Mouse (Mus musculus) adrenal gland (tissue): ENCODE measurements around the gene Cd82.

ENCODE experiments used
- intact Hi-C: fragments of 180-260 bp; cut with DNase I; formaldehyde crosslinking; loops from one replicate; pipeline ENCODE4 v1.15.1; 2025

Gene Cd82

DNA sequence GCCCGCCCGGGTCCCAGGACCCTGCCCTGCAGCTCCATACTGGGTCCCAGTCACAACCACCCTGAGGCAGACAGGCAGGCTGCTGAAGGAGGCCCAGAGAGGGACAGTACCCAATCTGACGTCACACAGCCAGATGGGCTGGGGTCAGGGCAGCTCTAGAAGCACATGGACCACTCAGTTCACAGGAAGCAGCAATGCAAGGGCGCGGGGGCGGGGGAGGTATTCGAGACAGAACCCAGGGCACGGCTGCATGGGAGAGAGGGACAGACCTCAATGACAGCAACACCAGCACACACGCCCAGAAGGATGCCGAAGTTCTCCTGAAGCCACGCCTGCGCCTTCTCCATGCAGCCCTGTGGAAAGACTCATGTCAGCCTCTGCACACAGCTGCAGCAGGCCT is 43.0 kb downstream of the Cd82 start:
- intact Hi-C loops, result loop anchor here (2.0 kb wide), 2 partner anchors 203 to 351 kb away; no protein-coding TSS in a partner anchor

DNA sequence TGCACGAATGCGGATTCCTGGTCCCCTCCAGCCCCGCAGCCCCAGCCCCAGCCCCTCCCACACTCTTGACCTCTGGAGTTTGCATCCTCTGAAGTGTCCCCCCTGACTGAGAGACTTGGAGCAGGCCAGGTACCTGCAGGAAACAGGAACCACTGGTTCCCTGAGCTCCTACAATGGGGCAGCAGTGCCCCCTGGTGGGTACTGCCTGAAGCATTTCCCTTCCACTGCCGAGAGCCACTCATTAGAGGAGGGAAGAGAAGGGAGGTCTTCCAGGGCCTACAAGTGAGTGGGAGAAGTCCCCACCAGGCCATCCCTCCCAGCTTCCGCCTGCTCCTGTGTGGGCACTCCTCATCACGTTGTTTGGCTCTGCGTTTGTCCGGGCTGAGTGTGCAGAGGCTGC is 44.5 kb downstream of the Cd82 start:
- intact Hi-C loops, result loop anchor here (2.0 kb wide), 2 partner anchors 202 to 350 kb away; no protein-coding TSS in a partner anchor

DNA sequence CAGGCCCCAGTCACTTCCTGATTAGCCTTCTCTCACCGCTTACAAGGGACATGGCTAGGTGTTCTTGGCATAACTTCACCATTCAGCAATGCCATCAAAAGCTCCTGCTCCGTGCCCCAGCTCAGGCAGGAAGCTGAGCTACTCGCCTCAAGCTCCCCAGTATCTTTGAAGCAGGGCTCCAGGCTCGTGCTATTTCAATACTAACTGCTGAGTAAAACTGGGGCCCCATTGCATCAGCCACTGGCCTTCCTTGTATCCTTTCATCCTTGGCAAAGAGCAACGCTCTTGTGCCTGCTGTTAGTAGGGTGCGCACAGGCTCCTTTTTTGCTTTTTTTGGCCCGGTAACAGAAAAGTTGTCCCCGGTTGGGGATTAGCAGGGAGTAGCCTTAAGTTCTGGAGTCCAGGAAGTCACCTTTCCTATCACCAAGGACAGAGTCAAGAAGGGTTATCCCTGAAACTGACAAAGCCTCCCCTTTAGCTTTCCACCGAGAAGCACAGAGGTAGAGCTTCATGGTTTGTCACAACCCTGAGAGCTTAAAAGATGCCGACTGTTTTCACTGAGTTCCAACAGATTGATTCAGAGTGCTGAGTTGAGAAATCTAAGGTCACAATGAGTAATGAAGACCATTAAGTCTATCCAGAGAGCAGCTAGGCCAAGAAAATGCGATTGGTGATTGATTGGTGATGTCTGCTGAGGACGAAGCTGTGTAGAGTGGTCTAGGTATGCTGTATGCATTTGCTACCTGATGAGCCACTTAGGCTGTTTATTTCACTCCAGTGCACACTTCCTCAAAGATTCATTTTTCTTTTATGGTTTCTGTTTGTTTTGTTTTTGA is 45.8 kb downstream of the Cd82 start:
- intact Hi-C loops, result no loop called here

DNA sequence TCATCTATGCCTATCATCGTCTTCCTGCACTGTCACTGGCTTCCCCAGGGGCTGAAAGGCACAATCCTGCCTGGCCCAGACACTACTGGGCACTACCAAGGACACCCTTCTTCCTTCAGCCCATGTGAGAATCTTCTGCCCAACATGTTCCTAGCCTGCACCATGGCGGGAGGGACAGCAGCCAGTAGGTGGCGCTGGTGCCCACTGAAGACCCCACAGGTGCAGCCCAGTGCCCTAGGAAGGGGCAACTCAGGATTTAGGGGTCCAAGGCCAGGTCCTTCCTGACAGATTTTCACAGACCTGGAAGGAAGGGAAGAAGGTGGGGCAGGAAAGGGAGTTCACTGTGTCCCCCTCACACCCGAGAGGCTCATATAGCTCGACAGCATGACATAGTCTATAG is 47.7 kb downstream of the Cd82 start:
- intact Hi-C loops, result no loop called here

DNA sequence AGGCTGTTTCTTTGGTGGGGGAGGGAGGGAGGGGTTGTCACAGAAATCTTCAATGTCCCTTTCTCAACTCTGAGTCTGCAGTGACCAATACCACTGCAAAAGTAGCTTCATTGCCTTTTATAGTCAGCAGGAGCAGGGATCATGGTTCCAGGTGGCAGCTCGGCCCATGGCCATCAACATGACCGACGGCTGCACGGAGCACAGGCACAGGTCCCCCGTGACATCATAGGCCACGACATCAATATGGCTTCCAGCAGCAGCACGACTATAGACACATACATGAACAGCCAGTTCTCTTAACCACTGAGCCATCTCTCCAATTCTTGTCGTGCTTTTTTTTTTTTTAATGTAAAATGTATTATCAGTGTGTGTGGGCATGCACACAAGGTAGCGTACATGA is 48.8 kb downstream of the Cd82 start:
- intact Hi-C loops, result loop anchor here (5.0 kb wide), 1 partner anchor 72 kb away; no protein-coding TSS in a partner anchor

DNA sequence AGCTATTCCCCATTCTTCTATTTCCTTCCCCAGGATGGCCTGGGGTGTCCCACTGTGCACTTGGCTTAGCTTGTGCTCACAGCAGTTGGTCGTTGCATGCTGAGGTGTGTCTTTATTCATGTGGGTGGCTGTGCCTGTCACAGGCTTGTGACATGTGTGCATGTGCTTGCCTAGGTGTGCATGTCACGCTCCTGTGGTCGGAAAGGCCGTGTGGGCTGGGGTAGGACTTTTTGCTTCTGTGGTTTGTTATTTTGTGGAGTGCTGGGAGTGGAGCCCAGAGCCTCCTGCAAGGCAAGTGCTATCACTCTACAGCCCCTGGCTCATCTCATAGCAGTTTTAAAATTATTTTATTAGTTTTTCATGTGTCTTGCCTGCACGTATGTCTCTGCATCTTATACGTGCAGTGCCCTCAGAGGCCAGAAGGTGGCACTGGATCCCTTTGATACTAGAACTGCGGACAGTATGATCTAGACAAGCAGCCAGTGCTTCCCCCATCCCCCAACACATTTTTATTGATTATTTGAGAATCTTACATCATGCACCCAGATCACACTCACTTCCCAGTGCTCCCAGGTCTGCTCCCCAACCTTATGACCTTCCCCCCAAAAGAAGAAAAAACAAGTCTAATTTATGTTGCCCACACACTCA is 49.4 kb downstream of the Cd82 start:
- intact Hi-C loops, result loop anchor here (5.0 kb wide), 1 partner anchor 71 kb away; no protein-coding TSS in a partner anchor

DNA sequence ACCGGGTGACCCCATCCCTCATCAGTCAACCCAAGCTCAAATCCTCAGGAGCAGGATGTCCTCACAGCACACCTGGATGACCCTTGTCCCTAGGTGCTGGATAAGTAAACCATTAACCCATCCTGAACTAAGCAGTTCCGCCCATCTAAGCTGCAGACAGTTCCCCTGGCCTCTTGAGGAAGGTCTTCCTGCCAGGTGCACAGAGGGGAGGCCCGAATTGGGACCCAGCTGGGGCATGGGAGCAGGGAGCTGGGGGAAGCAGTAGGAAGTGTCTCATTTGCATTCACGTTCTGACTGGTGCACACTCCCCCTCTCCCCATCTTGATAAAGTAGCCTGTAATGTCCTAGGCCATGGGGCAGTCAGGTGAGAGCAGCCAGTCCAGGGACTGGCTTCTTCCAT is 50.8 kb downstream of the Cd82 start:
- intact Hi-C loops, result loop anchor here (5.0 kb wide), 1 partner anchor 70 kb away; no protein-coding TSS in a partner anchor

DNA sequence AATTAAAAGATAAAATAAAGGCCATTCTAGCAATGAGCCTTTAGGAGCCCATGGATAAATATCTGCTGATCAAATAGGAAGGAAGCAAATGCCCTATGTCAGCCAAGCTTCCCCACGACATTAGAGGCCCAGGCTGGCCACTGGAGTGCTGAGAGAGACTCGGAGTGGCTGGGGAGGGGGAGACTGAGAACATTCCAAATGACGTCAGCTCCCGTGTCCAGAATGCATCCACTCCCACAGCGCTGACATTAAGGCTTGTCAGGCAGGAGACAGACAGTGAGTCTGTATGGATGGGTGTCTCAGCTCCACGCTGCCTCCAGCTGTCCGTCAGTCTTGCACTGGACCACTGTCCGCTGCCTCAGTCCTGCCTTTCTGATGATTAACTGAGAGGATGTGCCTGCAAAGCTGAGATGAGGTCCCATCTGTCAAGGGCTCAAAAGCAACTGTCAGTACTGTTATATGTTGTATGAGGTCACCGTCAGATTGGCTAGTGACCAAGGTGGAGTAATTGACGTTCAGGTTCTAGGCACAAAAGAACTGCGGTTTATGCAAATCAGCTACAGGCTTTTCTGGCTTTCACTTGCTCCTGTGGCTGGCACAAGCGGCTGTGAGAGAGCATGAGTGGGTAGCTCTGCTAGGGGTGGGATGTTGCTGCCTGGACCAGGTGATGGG is 51.9 kb downstream of the Cd82 start:
- intact Hi-C loops, result loop anchor here (5.0 kb wide), 1 partner anchor 69 kb away; no protein-coding TSS in a partner anchor

DNA sequence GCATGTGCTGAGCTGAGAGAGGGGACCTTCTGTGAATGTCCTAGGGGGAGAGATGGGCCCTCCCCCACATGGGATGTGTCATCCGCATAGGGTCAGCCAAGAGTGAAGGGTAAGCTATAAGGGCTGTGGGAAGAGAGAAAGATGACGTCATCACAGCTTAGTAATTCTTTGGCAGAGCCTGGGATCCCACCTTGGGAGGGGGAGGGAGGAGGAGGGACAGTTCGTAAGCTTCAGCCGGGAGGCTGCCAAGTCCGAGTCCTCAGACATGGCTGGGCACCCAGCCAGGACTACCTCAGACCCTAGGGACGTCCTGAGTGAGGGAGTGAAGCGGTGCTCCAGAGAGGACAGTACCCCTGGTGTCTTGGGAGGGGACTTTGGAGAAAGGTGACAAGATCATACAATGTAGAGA is 57.9 kb downstream of the Cd82 start:
- intact Hi-C loops, result loop anchor here (10.0 kb wide), 1 partner anchor 250 kb away; no protein-coding TSS in a partner anchor

DNA sequence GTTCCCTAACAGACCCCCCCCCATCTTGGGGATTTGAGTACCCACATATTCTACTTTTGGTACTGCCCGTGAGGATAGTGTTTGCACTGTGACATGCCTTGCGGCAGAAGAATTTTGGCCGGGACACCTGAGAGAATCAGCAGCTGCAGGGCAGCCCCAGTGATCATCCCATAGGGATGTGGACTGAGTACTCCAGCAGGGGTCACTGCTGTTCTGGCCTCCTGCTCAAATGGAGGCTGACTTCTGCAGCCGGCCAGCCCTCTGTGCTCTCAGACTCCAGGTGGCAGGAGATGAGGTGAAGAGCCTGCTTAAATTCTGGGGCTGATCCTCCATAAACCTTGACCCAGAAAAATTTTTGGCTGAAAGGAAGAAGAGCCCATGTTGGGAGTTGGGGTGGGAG is 58.8 kb downstream of the Cd82 start:
- intact Hi-C loops, result loop anchor here (10.0 kb wide), 1 partner anchor 251 kb away; no protein-coding TSS in a partner anchor

DNA sequence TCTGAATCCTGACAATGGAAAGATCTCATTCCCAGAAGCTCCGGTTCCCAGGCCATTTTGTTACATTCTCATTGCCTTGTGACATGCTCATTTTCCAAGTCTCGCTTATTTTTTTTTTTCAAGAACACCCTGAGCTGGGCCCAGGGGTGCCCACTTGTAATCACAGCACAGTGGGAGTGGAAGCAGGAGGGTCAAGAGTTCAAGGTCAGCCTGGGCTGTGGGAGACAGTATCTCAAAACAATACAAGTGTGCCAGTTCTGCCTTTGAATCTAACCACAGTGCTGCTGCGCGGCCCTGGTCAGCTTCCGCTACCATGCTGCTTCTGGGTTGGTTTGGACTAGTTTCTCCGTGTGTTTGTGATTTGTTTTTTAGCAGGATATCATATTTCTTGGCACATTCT is 59.7 kb downstream of the Cd82 start:
- intact Hi-C loops, result loop anchor here (10.0 kb wide), 1 partner anchor 252 kb away; no protein-coding TSS in a partner anchor

DNA sequence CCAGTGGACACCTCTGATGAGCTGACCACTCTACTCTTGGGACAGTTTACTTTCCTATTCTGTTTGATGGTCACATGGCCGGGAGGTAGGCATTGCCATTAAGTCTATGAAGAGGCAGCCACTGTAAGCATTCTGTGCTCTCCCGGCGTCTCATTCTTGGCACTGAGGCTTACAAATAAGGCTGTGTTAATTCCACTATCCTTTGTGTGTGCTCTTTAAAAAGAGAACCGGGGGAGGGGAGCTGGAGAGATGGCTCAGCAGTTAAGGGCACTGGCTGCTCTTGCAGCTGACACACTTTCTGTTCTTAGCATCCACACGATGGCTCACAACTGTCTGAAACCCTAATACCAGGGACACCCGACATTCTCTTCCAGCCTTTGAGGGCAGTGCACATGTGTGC is 71.7 kb downstream of the Cd82 start:
- intact Hi-C loops, result no loop called here

DNA sequence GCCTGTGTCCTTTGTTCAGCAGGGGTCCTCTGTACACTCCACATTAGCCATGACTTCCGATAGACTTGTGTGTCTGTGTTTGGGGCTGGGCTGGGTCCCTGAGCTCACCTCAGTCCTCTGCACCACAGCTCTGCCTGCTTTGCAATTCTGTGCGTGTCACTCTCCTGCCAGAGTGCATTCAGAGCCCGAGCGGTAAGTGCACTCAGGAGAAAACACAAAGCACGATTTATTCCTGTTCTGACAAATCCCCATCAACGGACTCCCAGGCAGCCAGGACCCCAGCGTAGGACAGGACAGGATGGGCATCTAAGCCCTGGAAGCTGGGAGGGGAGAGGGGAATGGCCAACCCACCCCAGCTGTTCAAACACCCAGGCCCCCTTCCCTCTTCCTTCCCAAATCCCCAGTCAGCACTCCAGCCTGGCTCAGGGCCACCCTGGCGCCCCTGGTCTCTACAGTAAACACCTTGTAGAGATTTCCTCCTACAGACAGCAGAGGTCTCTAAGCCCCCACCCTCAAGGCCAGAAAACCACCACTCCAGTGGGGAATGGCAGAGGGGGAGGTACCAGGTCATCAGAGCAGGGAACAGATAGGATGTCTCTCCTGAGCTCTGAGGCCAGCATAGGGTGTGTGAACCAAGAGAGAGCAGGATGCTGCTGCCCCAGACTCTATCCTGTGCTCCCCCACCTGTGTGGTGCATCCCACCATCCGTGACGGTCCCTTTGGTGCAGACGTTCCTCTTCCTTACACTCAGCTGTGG is 72.6 kb downstream of the Cd82 start:
- intact Hi-C loops, result no loop called here

DNA sequence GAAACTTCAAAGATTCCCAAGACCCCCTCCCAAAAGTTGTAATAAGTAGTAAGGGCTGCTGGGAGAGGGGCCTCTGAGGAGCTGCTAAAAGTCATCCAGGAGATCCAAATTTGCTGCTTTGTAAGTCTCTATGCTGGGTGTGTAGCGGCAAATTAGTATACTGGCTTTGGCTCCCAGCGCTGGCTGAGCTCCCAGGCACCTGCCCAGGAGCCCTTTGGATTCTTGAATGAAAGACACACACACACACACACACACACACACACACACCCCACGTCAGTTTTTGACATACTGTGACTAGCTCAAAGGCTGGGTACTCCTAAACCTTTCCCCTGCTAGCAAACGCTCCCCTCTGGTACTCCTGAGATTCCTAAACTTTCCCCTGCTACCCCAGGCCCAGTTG is 76.0 kb downstream of the Cd82 start:
- intact Hi-C loops, result no loop called here

DNA sequence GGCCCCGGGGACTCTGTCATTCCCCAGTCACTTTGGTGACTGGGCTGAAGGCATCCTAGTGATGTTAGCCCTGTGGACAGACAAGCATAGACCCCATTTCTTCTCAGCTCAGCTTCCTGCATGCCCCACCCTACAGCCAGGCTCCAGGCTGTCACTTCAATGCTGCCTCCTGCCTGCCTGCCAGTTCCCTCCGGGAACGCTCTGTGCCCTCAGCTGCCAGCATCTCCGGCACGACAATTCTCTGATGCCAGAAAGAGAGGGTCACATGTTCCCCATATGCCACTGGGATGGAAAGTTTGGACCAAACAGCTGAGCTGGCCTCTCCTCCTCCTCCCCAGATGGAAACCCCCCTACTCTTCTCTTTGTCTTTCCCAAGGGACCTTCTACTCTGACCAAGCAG is 79.1 kb downstream of the Cd82 start:
- intact Hi-C loops, result no loop called here

DNA sequence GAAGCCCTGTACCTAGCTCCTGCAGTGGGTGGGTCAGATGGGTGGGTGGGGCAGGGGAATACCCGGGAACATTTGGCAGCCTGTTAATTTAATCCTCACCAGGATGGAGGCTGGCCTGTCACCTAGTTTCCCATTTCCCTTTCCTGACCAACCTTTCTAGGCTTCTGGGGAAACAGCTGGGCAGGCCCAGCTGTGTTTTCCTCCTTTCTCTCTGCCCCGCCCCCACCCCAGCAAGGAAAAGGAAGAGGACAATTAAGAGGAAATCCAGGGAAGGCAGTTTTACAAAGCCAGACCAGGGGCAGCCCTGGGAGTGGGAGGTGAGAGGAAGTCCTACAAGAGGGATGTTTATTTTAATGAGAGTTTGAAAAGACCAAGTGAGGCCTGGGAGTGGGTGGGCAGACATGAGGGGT is 82.3 kb downstream of the Cd82 start:
- intact Hi-C loops, result no loop called here

DNA sequence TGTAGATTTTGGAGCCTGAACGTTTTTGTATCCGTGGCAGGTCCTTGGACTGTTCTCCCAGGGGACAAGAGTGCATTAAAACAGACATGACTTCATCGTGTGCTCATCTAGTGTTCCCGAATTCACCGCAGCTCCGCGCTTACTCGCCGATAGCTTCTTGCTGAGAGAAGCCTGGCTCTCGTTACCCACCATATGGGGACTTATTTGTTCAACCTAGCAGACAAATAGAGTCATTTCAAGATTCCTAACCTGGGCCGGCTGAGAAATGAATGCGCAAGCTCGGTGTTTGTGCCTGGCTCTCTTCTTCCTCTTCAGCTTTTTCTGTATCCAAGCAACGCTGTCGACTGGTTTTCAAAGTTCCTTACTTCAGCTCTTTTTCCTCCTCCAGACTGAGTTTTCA is 85.1 kb downstream of the Cd82 start:
- intact Hi-C loops, result no loop called here

DNA sequence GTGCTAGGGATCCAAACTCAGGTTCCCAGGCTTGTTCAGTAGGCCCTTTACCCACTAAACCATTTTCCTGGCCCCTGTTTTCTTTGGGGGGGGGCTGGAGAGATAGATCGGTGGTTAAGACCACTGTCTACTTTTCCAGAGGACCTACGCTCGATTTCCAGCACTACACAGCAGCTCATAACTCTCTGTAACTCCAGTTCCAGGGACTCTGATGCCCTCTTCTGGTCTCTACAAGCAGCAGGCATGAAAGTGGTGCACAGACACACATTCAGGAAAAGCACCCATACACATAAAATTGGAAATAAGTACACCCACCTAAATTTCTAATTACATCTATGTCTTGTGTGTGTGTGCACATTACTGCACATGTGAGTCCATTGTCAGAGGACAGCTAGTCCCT is 85.8 kb downstream of the Cd82 start:
- intact Hi-C loops, result no loop called here

DNA sequence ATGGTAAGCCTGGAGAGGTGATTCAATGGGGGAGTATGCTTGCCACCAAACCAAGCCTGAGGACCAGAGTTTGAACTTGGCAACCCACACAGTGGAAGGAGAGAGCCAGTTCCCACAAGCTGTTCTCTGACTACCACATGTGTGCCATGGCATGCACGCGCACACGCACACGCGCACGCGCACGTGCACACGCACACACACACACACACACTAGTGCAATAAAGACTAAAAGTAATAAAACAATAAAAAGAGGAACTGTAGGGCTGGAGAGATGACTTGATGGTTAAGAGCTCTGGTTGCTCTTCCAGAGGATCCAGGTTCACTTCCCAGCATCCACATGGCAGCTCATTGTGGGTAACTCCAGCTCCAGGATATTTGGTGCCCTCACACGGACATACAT is 90.1 kb downstream of the Cd82 start:
- intact Hi-C loops, result no loop called here

DNA sequence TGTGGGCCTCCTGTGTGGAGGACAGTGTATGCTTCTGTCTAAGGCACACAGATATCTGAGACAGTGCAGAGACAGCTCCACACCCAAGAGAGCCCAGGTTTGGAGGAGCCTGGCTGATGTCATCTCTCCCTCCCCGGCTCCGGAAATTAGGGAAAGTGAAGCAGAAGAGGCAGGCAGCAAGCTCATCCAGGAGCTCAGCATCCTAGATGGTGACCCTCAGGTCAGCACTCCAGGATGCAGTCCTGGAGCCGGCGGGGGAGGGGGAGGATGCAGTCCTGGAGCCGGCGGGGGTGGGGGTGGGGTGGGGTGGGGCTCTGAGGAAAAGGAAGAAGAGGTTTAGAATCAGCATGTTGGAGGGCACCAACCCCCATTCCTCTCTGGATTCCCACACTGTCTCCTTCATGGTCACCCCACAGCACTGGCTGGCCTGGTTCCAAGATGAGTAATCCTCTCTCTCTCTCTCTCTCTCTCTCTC is 90.8 kb downstream of the Cd82 start:
- intact Hi-C loops, result no loop called here
